Mouse (Mus musculus) lung, adult 2 months (tissue): ENCODE measurements at regions not wholly inside any gene's neighbourhood (a gene's known extent, or its start where the extent isn't known, plus 50 kb on each side); places are given as distances from the start of the nearest gene placed in this dataset.

Experiments
- DNase-seq: peaks from one replicate; pipeline ENCODE4 v3.0.0; 2022
- H3K4me1 ChIP-seq: fragments of 200-500 bp; 2 replicates; pipeline ENCODE4 v1.6.1; 2011; ENCODE audit warnings: low read length; ENCODE audit not compliant: control insufficient read depth, insufficient read depth
- H3K4me3 ChIP-seq: fragments of 200-500 bp; replicated peaks from 2 replicates; pipeline ENCODE3; 2011; ENCODE audit warnings: low read depth, mild to moderate bottlenecking, control low read depth, low read length; ENCODE audit errors: extremely low read depth
- CTCF ChIP-seq: fragments of 200-500 bp; IDR thresholded peaks from 2 replicates; pipeline ENCODE4 v1.5.1; 2011; ENCODE audit warnings: mild to moderate bottlenecking, low read length, control low read depth; ENCODE audit not compliant: insufficient read depth
- POLR2A ChIP-seq: fragments of 200-500 bp; IDR thresholded peaks from 2 replicates; pipeline ENCODE4 v1.6.1; 2011; ENCODE audit warnings: low read depth, mild to moderate bottlenecking, control low read depth, low read length, borderline replicate concordance; ENCODE audit errors: extremely low read depth
- WGBS: fragments of 180-500 bp; shearing (Covaris S2); methylation state at CpG from one replicate; pipeline ENCODE4 v1.1.7; 2018; 5-methylcytosine and 5-hydroxymethylcytosine counted together

GRCm38 (mm10) chr17:44366438-44366837, 178.1 kb downstream of the Clic5 start:
- TF ChIP-seq POLR2A (no peak), CTCF (no peak)
- Histone ChIP-seq H3K4me1 (no peaks in the 10 kb centered on the region; the same call in 1 of the 2 replicates), H3K4me3 (no peak overlapping the region)
- no peak for DNase-seq
- 56% methylated on average over 8 of the region's 8 CpGs for WGBS

- 41% methylated on average over 5 of the region's 5 CpGs for WGBS
- no peak overlapping the region for H3K4me3 ChIP-seq
- no peaks in the 10 kb centered on the region; the same call in 1 of the 2 replicates for H3K4me1 ChIP-seq
- TF ChIP-seq CTCF (no peak), POLR2A (no peak)
- DNase-seq = no peak
These were observed 179.2 kb downstream of the Clic5 start for GRCm38 (mm10) chr17:44367561-44367960.

GRCm38 (mm10) chr17:44370966-44371465, 182.6 kb downstream of the Clic5 start:
- H3K4me1 ChIP-seq = no peaks in the 10 kb centered on the region; the same call in 1 of the 2 replicates
- 72% methylated on average over 3 of the region's 3 CpGs for WGBS
- no peak overlapping the region for H3K4me3 ChIP-seq
- no peak for DNase-seq
- TF ChIP-seq POLR2A (no peak), CTCF (no peak)

- Histone ChIP-seq H3K4me3 (no peak overlapping the region), H3K4me1 (no peaks in the 10 kb centered on the region)
- no peak for TF ChIP-seq CTCF
- TF ChIP-seq POLR2A = no peak
- whole genome bisulfite sequencing = 54% methylated on average over 3 of the region's 3 CpGs
- no peak for DNase-seq
These were observed 183.2 kb downstream of the Clic5 start for GRCm38 (mm10) chr17:44371620-44372019.

GRCm38 (mm10) chr17:44373744-44374456, 185.5 kb downstream of the Clic5 start:
- no peaks in the 10 kb centered on the region for H3K4me1 ChIP-seq
- no peak for DNase-seq
- 71% methylated on average over 8 of the region's 8 CpGs for WGBS
- no peak for TF ChIP-seq CTCF
- TF ChIP-seq POLR2A = no peak
- H3K4me3 ChIP-seq = no peak overlapping the region

GRCm38 (mm10) chr17:44378391-44378790, 190.0 kb downstream of the Clic5 start:
- WGBS = 70% methylated on average over 7 of the region's 7 CpGs
- TF ChIP-seq POLR2A (no peak), CTCF (no peak)
- Histone ChIP-seq H3K4me1 (no peaks in the 10 kb centered on the region), H3K4me3 (no peak overlapping the region)
- DNase-seq = no peak

GRCm38 (mm10) chr17:44388916-44389315, 200.5 kb downstream of the Clic5 start:
- no peak overlapping the region for H3K4me3 ChIP-seq
- WGBS = 90% methylated on average over 2 of the region's 2 CpGs
- H3K4me1 ChIP-seq = no peaks in the 10 kb centered on the region
- no peak for DNase-seq
- TF ChIP-seq CTCF (no peak), POLR2A (no peak)

- TF ChIP-seq POLR2A (no peak), CTCF (no peak)
- no peak overlapping the region for H3K4me3 ChIP-seq
- WGBS = 86% methylated on average over 5 of the region's 5 CpGs
- DNase-seq = no peak
- H3K4me1 ChIP-seq = no peaks in the 10 kb centered on the region
These were observed 209.4 kb downstream of the Clic5 start for GRCm38 (mm10) chr17:44397829-44398228.

GRCm38 (mm10) chr17:44398231-44398630, 209.8 kb downstream of the Clic5 start:
- TF ChIP-seq CTCF (no peak), POLR2A (no peak)
- DNase-seq = no peak
- Histone ChIP-seq H3K4me3 (no peak overlapping the region), H3K4me1 (no peaks in the 10 kb centered on the region)
- 63% methylated on average over 5 of the region's 5 CpGs for WGBS

GRCm38 (mm10) chr17:44404923-44405322, 216.5 kb downstream of the Clic5 start:
- TF ChIP-seq POLR2A (no peak), CTCF (no peak)
- no peak overlapping the region for H3K4me3 ChIP-seq
- 84% methylated on average over 6 of the region's 6 CpGs for WGBS
- no peaks in the 10 kb centered on the region for H3K4me1 ChIP-seq
- DNase-seq = no peak
